Mouse (Mus musculus) C2C12 (cell line): Measurements from ENCODE around the gene Akt1s1.

ENCODE experiments used
- CTCF ChIP-seq: IDR thresholded peaks from one replicate; pipeline ENCODE4 v1.5.1; 2011; ENCODE audit not compliant: control insufficient read depth, insufficient read depth, insufficient read length
- MAX ChIP-seq: IDR thresholded peaks from one replicate; pipeline ENCODE4 v1.6.1; 2011; ENCODE audit warnings: mild to moderate bottlenecking, control low read depth
- USF1 ChIP-seq: IDR thresholded peaks from one replicate; pipeline ENCODE4 v1.6.1; 2011; ENCODE audit warnings: low read depth, mild to moderate bottlenecking, control low read depth, moderate library complexity

DNA sequence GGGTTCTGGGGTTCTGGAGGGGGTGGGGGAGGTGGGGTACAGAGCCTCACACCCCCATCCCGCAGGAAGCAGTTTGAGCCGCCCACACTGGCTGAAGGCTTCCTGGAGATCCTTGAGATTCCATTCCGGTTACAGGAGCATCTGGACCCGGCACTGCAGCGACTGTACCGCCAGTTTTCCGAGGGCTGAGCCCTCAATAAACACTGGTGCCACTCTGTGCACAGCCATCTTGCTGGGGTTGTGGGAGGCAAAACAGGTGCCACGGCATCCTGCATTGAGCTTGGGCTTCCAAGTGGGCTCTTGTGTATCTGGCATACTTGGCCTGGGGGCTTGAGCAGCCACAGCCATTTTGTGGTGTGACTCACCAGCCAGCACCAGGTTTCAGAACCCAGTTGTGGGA, 13.6 kb downstream of the Akt1s1 start:
- TF ChIP-seq USF1 (no peak), CTCF (no peak), MAX (no peak)
